Mouse (Mus musculus): ENCODE results near the gene Zscan21.
A peak's percentile ranks its signal among the peaks of the same experiment; 100 is the strongest.

Zscan21 gene

GRCm38 (mm10) chr5:138118041-138118440 is 1.3 kb downstream of the Zscan21 start:
- DNase-seq = no peak

- no peak for DNase-seq
Observed at GRCm38 (mm10) chr5:138132425-138133064, 15.8 kb downstream of the Zscan21 start.

GRCm38 (mm10) chr5:138137257-138137656 is 20.6 kb downstream of the Zscan21 start:
- no peak for DNase-seq

- DNase-seq = peak; percentile 44 to 54
Observed at GRCm38 (mm10) chr5:138137935-138138549, 21.3 kb downstream of the Zscan21 start.

- no peak for DNase-seq
Observed at GRCm38 (mm10) chr5:138138585-138138984, 21.9 kb downstream of the Zscan21 start.

GRCm38 (mm10) chr5:138154390-138154789 is 37.7 kb downstream of the Zscan21 start:
- DNase-seq = no peak

- DNase-seq = peak; percentile 89 to 90
Observed at GRCm38 (mm10) chr5:138155443-138155976, 38.8 kb downstream of the Zscan21 start, which contains the start of gene Zfp113. TSS of gene Zfp113 (minus strand) at chr5:138155744.

- no peak for DNase-seq
Observed at GRCm38 (mm10) chr5:138160224-138160762, 43.6 kb downstream of the Zscan21 start.

GRCm38 (mm10) chr5:138160842-138161665 is 44.4 kb downstream of the Zscan21 start, which contains the start of gene Cops6:
TSS of gene Cops6 (plus strand) at chr5:138161071.
- peak; percentile 95 to 96 for DNase-seq

- no peak for DNase-seq
Observed at GRCm38 (mm10) chr5:138163046-138163445, 46.3 kb downstream of the Zscan21 start.

- no peak for DNase-seq
Observed at GRCm38 (mm10) chr5:138163610-138164009, 46.9 kb downstream of the Zscan21 start.

GRCm38 (mm10) chr5:138165594-138165993 is 48.9 kb downstream of the Zscan21 start:
- no peak for DNase-seq

- peak; percentile 99 for DNase-seq
Observed at GRCm38 (mm10) chr5:138170936-138171561, 54.3 kb downstream of the Zscan21 start.

- peak; percentile 99 to 100 for DNase-seq
Observed at GRCm38 (mm10) chr5:138171695-138172491, 55.2 kb downstream of the Zscan21 start, which contains the start of the genes Ap4m1 and Mcm7. TSS of gene Ap4m1 (plus strand) at chr5:138172002. TSS of gene Mcm7 (minus strand) at chr5:138172422.

GRCm38 (mm10) chr5:138173217-138173616 is 56.5 kb downstream of the Zscan21 start:
- DNase-seq = no peak

Measured in cerebellum, postnatal 14 days (tissue).